Mouse (Mus musculus): ENCODE data around the gene Gm20721.

Gene Gm20721

GRCm38 (mm10) chr2:174299091-174299770 is 47.3 kb downstream of the Gm20721 start:
- CTCF ChIA-PET, result no interaction called here

DNA sequence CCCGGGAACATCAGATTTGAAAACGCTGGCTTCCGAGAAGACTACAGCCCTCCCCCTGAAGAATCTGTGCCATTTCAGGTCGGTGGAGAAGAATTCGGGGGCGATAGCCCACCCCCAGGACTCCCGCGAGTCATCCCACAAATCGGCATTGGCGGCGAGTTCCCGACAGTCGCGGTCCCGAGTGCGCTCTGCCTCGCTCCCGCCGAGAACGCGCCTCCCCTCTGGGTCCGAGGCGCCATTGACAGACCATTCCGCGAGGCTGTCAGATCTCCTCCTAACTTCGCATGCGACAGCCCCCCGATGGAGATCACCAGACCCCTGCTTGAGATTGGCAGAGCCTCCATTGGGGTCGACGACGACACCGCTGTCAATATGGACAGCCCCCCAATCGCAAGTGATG is 48.0 kb downstream of the Gm20721 start:
- CTCF ChIA-PET, result no interaction called here

GRCm38 (mm10) chr2:174297851-174298250 is 48.7 kb downstream of the Gm20721 start:
- CTCF ChIA-PET, result no interaction called here

- CTCF ChIA-PET, result no interaction called here
Observed at GRCm38 (mm10) chr2:174297086-174297571, 49.4 kb downstream of the Gm20721 start.

- CTCF ChIA-PET, result no interaction called here
Observed at GRCm38 (mm10) chr2:174295900-174296465, 50.5 kb downstream of the Gm20721 start.

GRCm38 (mm10) chr2:174295175-174295899 is 51.2 kb downstream of the Gm20721 start:
- CTCF ChIA-PET, result no interaction called here

GRCm38 (mm10) chr2:174294457-174294856 is 52.1 kb downstream of the Gm20721 start:
- CTCF ChIA-PET, result no interaction called here

DNA sequence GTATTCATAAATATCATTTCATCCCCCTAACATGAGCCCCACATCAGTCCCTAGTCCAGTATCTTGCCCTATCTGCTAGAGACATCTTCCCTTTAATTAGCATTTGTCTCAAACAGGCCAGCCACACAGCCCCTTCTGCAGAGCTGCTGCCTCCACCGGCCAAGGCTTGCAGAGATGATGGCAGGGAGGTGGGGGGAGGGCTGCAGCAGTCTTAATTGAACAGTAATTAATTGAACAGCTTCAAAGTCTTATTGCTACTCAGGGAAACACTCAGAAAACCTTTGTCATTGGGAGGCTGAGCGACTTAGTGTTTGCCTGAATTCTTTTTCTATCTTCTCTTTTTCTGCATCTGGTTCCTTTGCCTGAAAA is 54.9 kb downstream of the Gm20721 start:
- CTCF ChIA-PET, result no interaction called here

DNA sequence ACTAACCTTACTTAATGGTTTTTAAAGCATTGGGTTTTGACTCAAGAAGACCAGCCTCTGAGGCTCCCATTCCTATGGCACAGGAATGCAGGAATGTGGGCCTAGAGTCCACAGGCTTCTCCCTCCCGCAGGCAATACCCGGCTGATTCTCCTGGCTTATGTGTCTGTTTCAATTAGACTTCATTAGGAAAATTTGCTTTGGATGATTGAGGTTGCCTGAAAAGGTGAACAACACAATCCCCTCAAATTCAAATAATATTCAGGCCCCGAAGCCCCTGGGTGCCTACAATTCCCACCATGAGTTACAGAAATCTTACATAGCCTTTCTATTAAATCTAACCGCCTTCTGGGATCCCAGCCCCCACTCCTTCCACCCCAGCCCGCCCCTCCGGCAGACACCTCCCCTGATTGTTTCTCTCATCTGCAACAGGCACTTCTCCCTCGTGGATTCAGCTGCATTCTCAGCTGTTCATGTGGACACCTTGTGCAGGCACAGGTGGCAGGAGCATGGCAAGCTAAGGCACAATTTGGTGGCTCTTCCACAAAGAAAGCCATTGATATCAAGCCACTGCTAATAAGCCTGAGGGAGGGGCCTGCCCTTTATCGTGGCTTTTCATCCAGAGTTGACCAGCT is 55.4 kb downstream of the Gm20721 start:
- CTCF ChIA-PET, result no interaction called here

- CTCF ChIA-PET, result no interaction called here
Observed at GRCm38 (mm10) chr2:174288673-174289430, 57.7 kb downstream of the Gm20721 start.

GRCm38 (mm10) chr2:174287921-174288320 is 58.6 kb downstream of the Gm20721 start:
- CTCF ChIA-PET, result no interaction called here

DNA sequence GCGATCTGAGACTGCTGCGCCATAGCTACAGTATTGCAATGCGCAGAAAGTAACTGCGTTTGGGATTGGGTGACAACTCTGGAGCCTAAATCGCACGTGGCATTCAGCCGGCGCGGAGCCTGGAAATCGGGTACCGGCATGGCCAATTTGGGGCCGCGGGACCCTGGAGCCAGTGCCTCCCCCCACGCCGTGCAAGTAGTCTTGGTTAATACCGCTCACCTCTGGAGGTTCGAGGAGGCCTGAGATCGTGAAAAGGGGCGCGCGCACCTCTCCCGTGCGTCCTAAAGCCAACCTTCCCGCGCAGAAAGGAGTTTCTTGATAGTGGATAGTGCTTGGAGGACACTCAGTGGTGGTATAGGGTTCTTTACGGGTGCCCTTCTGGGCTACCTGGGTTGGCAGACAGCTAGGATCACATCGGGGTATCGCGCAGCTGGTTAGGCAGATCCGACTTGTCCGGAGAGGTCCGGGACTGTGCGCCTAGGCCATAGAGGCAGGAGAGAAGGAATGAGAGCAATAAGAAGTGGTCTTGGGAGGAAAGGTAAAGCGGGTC is 60.5 kb downstream of the Gm20721 start:
- CTCF ChIA-PET, result no interaction called here

- CTCF ChIA-PET, result no interaction called here
Observed at GRCm38 (mm10) chr2:174284807-174285457, 61.6 kb downstream of the Gm20721 start.

DNA sequence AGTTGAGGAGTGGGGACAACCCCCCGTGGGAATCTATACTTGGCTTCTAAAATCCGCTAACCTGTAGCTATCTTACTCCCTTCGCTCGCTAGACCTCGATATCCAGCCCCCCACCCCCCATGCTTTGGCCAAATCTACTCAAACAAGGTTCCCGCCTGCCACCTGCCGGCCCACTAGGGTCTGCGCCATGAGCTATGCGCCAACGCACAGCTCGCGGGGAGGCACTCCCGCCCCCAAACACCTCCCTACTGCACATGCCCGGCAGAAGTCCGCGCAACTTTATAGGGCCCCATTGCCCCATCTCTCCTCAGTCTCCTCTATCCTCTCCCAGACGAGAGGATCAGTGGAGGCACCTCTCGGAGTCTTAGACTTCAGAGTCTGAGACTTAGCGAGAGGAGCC is 62.5 kb downstream of the Gm20721 start, which contains the start of gene Gnas:
Gene Gnas, plus strand, starts transcription at position 310 of the 400 bp plus-strand sequence.
- CTCF ChIA-PET, result no interaction called here

GRCm38 (mm10) chr2:174283341-174283740 is 63.2 kb downstream of the Gm20721 start:
- CTCF ChIA-PET, result no interaction called here

Measured in spleen, embryonic (tissue).